In genomic region chr2:64048142-64048541, GRCm38 (mm10) we compare ENCODE assay signal across 36 mouse cellular contexts. TPM values are rescaled to one million over a fixed set of nuclear protein-coding genes. Genes with fewer than 3 reads are reported as not detected.
"Had no signal": no experiment of that assay in that cellular context is flagged by ENCODE, and none has a peak within 500 bp of the region (broad histone marks: within the 10 kb centered on the region; RNA-seq: fewer than 3 reads in every experiment).

No protein-coding gene starts in this region.

- H3K27me3 ChIP-seq: limb, embryonic 12.5 days; limb, embryonic 13.5 days; limb, embryonic 15.5 days; liver, embryonic 12.5 days; liver, embryonic 13.5 days; liver, embryonic 15.5 days; lung, embryonic 15.5 days; megakaryocyte, embryonic 14.5 days; midbrain, embryonic 12.5 days; midbrain, embryonic 13.5 days; midbrain, embryonic 15.5 days had no signal

- H3K4me1 ChIP-seq: limb, embryonic 15.5 days; liver, embryonic 12.5 days; liver, embryonic 13.5 days; liver, embryonic 15.5 days; lung, embryonic 15.5 days; megakaryocyte, embryonic 14.5 days; midbrain, embryonic 10.5 days; midbrain, embryonic 13.5 days; midbrain, embryonic 15.5 days had no signal

- H3K4me2 ChIP-seq: limb, embryonic 12.5 days; limb, embryonic 13.5 days; limb, embryonic 15.5 days; liver, embryonic 11.5 days; liver, embryonic 12.5 days; liver, embryonic 13.5 days; liver, embryonic 15.5 days; lung, embryonic 14.5 days; lung, embryonic 15.5 days; midbrain, embryonic 11.5 days; midbrain, embryonic 12.5 days; midbrain, embryonic 13.5 days; midbrain, embryonic 15.5 days had no signal

- ATAC-seq: liver, embryonic 12.5 days; liver, postnatal 0 days; lung, postnatal 0 days; midbrain, embryonic 13.5 days; midbrain, embryonic 15.5 days; midbrain, embryonic 16.5 days had no signal

- DNase-seq: left cerebral cortex, postnatal 4 days; liver; liver, embryonic 13.5 days; liver, postnatal 0 days; lung, adult 18-20 months; lung, adult 2 months; lung, embryonic 14.5 days; lung, postnatal 10 days; lung, postnatal 14 days; lung, postnatal 36 days; lung, postnatal 4 days; midbrain, embryonic 14.5 days had no signal

- H3K36me3 ChIP-seq: limb, embryonic 10.5 days; limb, embryonic 12.5 days; limb, embryonic 13.5 days; limb, embryonic 15.5 days; liver, embryonic 12.5 days; liver, embryonic 13.5 days; liver, embryonic 15.5 days; lung, embryonic 15.5 days; midbrain, embryonic 10.5 days; midbrain, embryonic 12.5 days; midbrain, embryonic 13.5 days; midbrain, embryonic 15.5 days had no signal

- H3K27ac ChIP-seq: left cerebral cortex, adult 2 months; limb, embryonic 10.5 days; limb, embryonic 12.5 days; limb, embryonic 13.5 days; limb, embryonic 15.5 days; liver, embryonic 12.5 days; liver, embryonic 13.5 days; liver, embryonic 14.5 days; liver, embryonic 15.5 days; lung, embryonic 15.5 days; macrophage; midbrain, embryonic 10.5 days; midbrain, embryonic 12.5 days; midbrain, embryonic 13.5 days; midbrain, embryonic 15.5 days had no signal

- H3K4me3 ChIP-seq: left cerebral cortex, adult 2 months; limb, embryonic 10.5 days; limb, embryonic 12.5 days; limb, embryonic 13.5 days; limb, embryonic 15.5 days; liver, embryonic 12.5 days; liver, embryonic 13.5 days; liver, embryonic 15.5 days; lung, embryonic 15.5 days; megakaryocyte, embryonic 14.5 days; midbrain, embryonic 10.5 days; midbrain, embryonic 12.5 days; midbrain, embryonic 13.5 days; midbrain, embryonic 15.5 days; myocyte had no signal

- H3K9me3 ChIP-seq: limb, embryonic 10.5 days; limb, embryonic 12.5 days; limb, embryonic 13.5 days; limb, embryonic 15.5 days; liver, embryonic 12.5 days; liver, embryonic 13.5 days; liver, embryonic 15.5 days; lung, embryonic 15.5 days; megakaryocyte, embryonic 14.5 days; midbrain, embryonic 10.5 days; midbrain, embryonic 12.5 days; midbrain, embryonic 13.5 days; midbrain, embryonic 15.5 days had no signal

- H3K9ac ChIP-seq: limb, embryonic 12.5 days; limb, embryonic 13.5 days; limb, embryonic 15.5 days; liver, embryonic 12.5 days; liver, embryonic 13.5 days; liver, embryonic 14.5 days; liver, embryonic 15.5 days; liver, postnatal 0 days; lung, embryonic 14.5 days; lung, embryonic 15.5 days; midbrain, embryonic 12.5 days; midbrain, embryonic 13.5 days; midbrain, embryonic 15.5 days had no signal

RNA-seq across cellular contexts. Expression of gene Fign, which starts 49.7 kb away (rescaled TPM):
- total RNA-seq: megakaryocyte progenitor cell, adult 5-6 weeks; megakaryocyte, adult 5-6 weeks; megakaryocyte-erythroid progenitor cell, adult 5-6 weeks; monocyte, adult 5-6 weeks had no signal
- polyA plus RNA-seq: macrophage had no signal
